Mouse (Mus musculus) liver, adult 2 months (tissue): Measurements from ENCODE around the gene Slc2a13.

Experiments used
- CTCF ChIP-seq: fragments of 200-500 bp; IDR thresholded peaks from 2 replicates; pipeline ENCODE4 v1.5.1; 2011; ENCODE audit warnings: low read depth, low read length, control low read depth
- POLR2A ChIP-seq: fragments of 200-500 bp; IDR thresholded peaks from 2 replicates; pipeline ENCODE4 v1.6.1; 2011; ENCODE audit warnings: low read length, control low read depth; ENCODE audit not compliant: insufficient read depth; ENCODE audit errors: extremely low read depth

- TF ChIP-seq CTCF (no peak), POLR2A (no peak)
Measured at GRCm38 (mm10) chr15:91565025-91565605, 7.9 kb downstream of the Slc2a13 start.
